Mouse (Mus musculus) gastrocnemius, adult 2 months (tissue): ENCODE data around the gene Loxl3. TPM values are rescaled to one million over a fixed set of nuclear protein-coding genes. Genes with fewer than 3 reads are reported as not detected.

ENCODE experiments used
- DNase-seq: peaks from one replicate; pipeline ENCODE4 v3.0.0; 2022
- H3K27ac ChIP-seq: fragments of 200-600 bp; 2 replicates; pipeline ENCODE4 v1.8.1; 2022; ENCODE audit warnings: mild to moderate bottlenecking
- H3K4me3 ChIP-seq: fragments of 200-600 bp; 2 replicates; pipeline ENCODE4 v1.8.1; 2022; ENCODE audit warnings: mild to moderate bottlenecking, moderate library complexity
- CTCF ChIP-seq: fragments of 200-600 bp; IDR thresholded peaks from 2 replicates; pipeline ENCODE4 v1.8.1; 2022; ENCODE audit warnings: antibody characterized with exemption, mild to moderate bottlenecking, moderate library complexity
- intact Hi-C: fragments of 180-260 bp; cut with DNase I; formaldehyde crosslinking; loops from one replicate; pipeline ENCODE4 v1.15.1; 2025
- total RNA-seq, 2 experiments: library from RNA; stranded (reverse); gene quantifications; 2 replicates each; pipeline ENCODE4 v1.2.3; 2021

Loxl3 gene
- total RNA-seq, 2 experiments from 2014 or later, result 2.1 to 3.5 TPM

- peak overlapping the region; percentile 12; the same call in 1 of the 2 replicates for H3K27ac ChIP-seq
- no peak for TF ChIP-seq CTCF
- no peak for DNase-seq
- intact Hi-C loops, result no loop called here
- no peak overlapping the region for H3K4me3 ChIP-seq
These were observed 9.6 kb downstream of the Loxl3 start for GRCm38 (mm10) chr6:83043561-83043960.

GRCm38 (mm10) chr6:83043993-83044392 lies 10.0 kb downstream of the Loxl3 start:
- intact Hi-C loops, result no loop called here
- no peak overlapping the region for H3K4me3 ChIP-seq
- peak overlapping the region; percentile 12; the same call in 1 of the 2 replicates for H3K27ac ChIP-seq
- no peak for TF ChIP-seq CTCF
- no peak for DNase-seq

- no peak overlapping the region for H3K4me3 ChIP-seq
- TF ChIP-seq CTCF, result no peak
- no peak overlapping the region for H3K27ac ChIP-seq
- intact Hi-C loops, result no loop called here
- DNase-seq, result no peak
These were observed 10.8 kb downstream of the Loxl3 start for GRCm38 (mm10) chr6:83044742-83045141.

GRCm38 (mm10) chr6:83049367-83049766 lies 15.4 kb downstream of the Loxl3 start:
- TF ChIP-seq CTCF, result no peak
- DNase-seq, result no peak
- intact Hi-C loops, result no loop called here
- no peak overlapping the region for H3K4me3 ChIP-seq
- no peak overlapping the region for H3K27ac ChIP-seq

GRCm38 (mm10) chr6:83053136-83053960 lies 19.4 kb downstream of the Loxl3 start:
- intact Hi-C loops, result no loop called here
- Histone ChIP-seq H3K4me3 (peak overlapping the region; percentile 85), H3K27ac (peak overlapping the region; percentile 91)
- no peak for TF ChIP-seq CTCF
- DNase-seq, result peak; percentile 53

- intact Hi-C loops, result loop anchor here (1.0 to 2.0 kb wide), 3 partner anchors 23 to 58 kb away; partner anchors contain the start of genes Ccdc142, Gm42688 and Pcgf1
- H3K27ac ChIP-seq, result peak within 1 kb of the TSS; percentile 91
- DNase-seq, result peak; percentile 98
- TF ChIP-seq CTCF, result no peak
- peak within 1 kb of the TSS; percentile 85 for H3K4me3 ChIP-seq
These were observed 20.3 kb downstream of the Loxl3 start, which contains the start of gene Aup1 for GRCm38 (mm10) chr6:83054074-83054851. TSS of gene Aup1 (plus strand) at chr6:83054521.

- intact Hi-C loops, result loop anchor here (1.0 to 5.0 kb wide), 4 partner anchors 22 to 107 kb away; partner anchors contain the start of genes Ccdc142, Gm42688 and Pcgf1
- DNase-seq, result no peak
- peak; percentile 51 for TF ChIP-seq CTCF
- H3K27ac ChIP-seq, result peak within 1 kb of the TSS; percentile 91
- peak within 1 kb of the TSS; percentile 85 for H3K4me3 ChIP-seq
These were observed 21.0 kb downstream of the Loxl3 start, which contains the start of gene Htra2 for GRCm38 (mm10) chr6:83054871-83055431. TSS of gene Htra2 (minus strand) at chr6:83055273.

- no peak within 1 kb of the TSS for H3K4me3 ChIP-seq
- TF ChIP-seq CTCF, result no peak
- no peak for DNase-seq
- intact Hi-C loops, result loop anchor here (5.0 kb wide), 1 partner anchor 105 kb away; no protein-coding TSS in a partner anchor
- no peak within 1 kb of the TSS for H3K27ac ChIP-seq
These were observed 23.8 kb downstream of the Loxl3 start, which contains the start of gene Dqx1 for GRCm38 (mm10) chr6:83057790-83058189. TSS of gene Dqx1 (plus strand) at chr6:83057844.

- no peak for TF ChIP-seq CTCF
- no peak overlapping the region for H3K4me3 ChIP-seq
- DNase-seq, result no peak
- intact Hi-C loops, result loop anchor here (5.0 kb wide), 1 partner anchor 104 kb away; no protein-coding TSS in a partner anchor
- no peak overlapping the region for H3K27ac ChIP-seq
These were observed 24.8 kb downstream of the Loxl3 start for GRCm38 (mm10) chr6:83058725-83059124.

- Histone ChIP-seq H3K27ac (no peak overlapping the region), H3K4me3 (no peak overlapping the region)
- intact Hi-C loops, result no loop called here
These were observed 32.0 kb downstream of the Loxl3 start for GRCm38 (mm10) chr6:83065995-83066394.

GRCm38 (mm10) chr6:83066441-83066840 lies 32.5 kb downstream of the Loxl3 start:
- intact Hi-C loops, result no loop called here
- Histone ChIP-seq H3K27ac (no peak overlapping the region), H3K4me3 (no peak overlapping the region)
- no peak for DNase-seq
- TF ChIP-seq CTCF, result no peak

More at GRCm38 (mm10) chr6:83065995-83066394, 32.0 kb downstream of the Loxl3 start:
- TF ChIP-seq CTCF, result no peak
- DNase-seq, result no peak

- intact Hi-C loops, result no loop called here
- H3K27ac ChIP-seq, result no peak overlapping the region
- H3K4me3 ChIP-seq, result peak overlapping the region; percentile 58; the same call in 1 of the 2 replicates
- no peak for DNase-seq
- TF ChIP-seq CTCF, result no peak
These were observed 34.2 kb downstream of the Loxl3 start for GRCm38 (mm10) chr6:83068221-83068620.
